Mouse (Mus musculus) cerebellum, postnatal 36 days (tissue): ENCODE measurements at regions not wholly inside any gene's neighbourhood (a gene's known extent, or its start where the extent isn't known, plus 50 kb on each side); places are given as distances from the start of the nearest gene placed in this dataset.
A peak's percentile ranks its signal among the peaks of the same experiment; 100 is the strongest.

Experiments used
- DNase-seq, 2 experiments: peaks; one replicate each; pipeline ENCODE4 v3.0.0; 2021 to 2022; ENCODE audit warnings: mixed read lengths in 2 of 2

- peak; percentile 84 to 91 for DNase-seq
Observed at GRCm38 (mm10) chr13:92986719-92987553, 142.4 kb downstream of the Mtx3 start.

DNA sequence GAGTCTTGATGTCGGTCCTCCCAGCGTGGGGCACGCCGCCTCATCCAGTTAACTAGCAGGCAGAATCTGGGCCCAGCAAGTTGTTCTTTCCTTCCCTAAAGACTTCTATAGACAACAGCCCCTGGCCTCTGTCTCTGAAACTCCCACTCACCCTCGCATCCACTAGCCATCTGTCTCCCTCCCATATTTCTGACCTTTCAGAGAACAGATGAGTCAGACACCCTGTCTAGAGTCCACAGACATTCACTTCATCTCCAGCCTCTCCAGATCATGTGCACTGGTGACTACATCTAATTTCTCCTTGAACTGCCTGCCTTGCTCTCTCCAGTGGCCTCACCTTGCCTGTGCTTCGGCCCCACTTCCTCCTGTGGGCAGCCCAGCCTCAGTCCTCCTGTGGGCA, 143.1 kb downstream of the Mtx3 start:
- peak in 1 of 2 experiments; percentile 12 for DNase-seq

DNA sequence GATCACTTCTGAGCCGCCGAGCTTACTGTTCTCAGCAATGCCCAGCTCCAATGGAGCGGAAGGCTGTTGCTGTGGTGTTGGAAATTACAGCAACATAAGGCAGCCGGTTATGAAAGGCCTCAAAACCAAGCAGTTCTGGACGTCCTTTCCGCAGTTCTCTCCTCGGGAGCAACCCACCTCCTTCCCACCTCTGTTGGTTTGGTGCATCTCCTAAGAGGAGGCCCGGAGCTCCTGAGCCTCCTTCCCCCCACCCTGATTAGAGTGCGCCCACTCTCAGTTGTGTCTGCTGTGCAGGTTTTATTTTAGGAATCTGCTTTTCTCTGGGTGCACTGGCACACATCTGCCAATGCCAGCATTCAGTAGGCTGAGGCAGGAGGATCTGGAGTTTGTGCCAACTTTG, 144.0 kb downstream of the Mtx3 start:
- DNase-seq: no peak

DNA sequence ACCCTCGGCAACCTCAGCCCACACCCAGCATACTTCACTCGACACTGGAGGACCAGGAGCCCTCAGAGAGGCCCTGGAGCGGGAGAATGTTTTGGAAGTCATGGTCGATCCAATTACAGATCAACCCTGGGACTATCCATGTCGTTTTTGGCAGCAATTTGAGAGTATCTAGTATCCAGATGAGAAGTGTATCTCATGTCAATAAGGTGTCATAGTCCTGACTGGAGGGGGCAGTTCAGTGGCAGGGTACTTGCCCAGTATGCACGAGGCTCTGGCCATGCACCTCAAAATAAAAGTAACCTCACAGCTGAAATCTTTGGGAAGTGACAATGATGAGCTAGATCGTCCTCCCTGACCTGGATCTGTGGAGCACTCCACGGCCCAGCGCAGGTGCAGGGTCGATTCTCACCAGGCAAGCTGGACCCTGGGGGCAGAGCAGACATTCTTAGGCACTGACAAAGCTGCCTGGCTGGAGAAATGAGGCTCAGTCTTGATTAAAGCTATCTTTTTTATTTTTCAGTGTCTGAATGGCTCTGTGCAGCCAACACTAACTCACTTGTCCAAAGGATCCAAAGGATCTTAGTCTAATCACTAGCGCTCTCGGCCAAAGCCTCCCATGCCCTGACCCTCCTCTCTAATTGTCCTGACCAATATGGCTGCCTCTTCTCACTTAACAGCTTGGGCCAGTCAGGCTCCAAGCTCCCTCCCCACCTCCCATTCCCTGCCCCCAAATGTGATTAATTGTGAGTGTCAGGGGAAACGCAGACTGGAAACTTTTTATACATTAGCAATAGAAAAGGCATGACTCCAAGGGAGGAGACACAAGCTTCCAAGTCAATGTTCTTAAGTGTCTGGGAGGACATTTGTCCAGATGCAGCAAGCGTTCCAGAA, 146.0 kb downstream of the Mtx3 start:
- no peak for DNase-seq
